Mouse (Mus musculus) neural tube, embryonic 14.5 days (tissue): Measurements from ENCODE around the gene Ubd. TPM values are rescaled to one million over a fixed set of nuclear protein-coding genes. Genes with fewer than 3 reads are reported as not detected.

ENCODE experiments used
- polyA plus RNA-seq: library from polyadenylated mRNA; unstranded; fragments of >200 nt; fragmentation: Nextera tagmentation; extraction: Ambion mirVana; gene quantifications from 2 replicates; pipeline ENCODE4 v1.2.1, GENCODE M21; 2014

Gene Ubd
- polyA plus RNA-seq, 1 experiment from 2014 or later: not detected

Other genes starting within 250 kb of the Ubd start
- gene Ppp1r11, start 242.2 kb upstream of the Ubd start, polyA plus RNA-seq: 174 and 195 TPM in 2 replicates
- gene Znrd1, start 235.3 kb upstream of the Ubd start, polyA plus RNA-seq: 61.8 and 64.9 TPM in 2 replicates
- 4.6 and 4.8 TPM in 2 replicates for gene Znrd1as, start 235.3 kb upstream of the Ubd start, polyA plus RNA-seq
- 0.32 and 0.53 TPM in 2 replicates for gene 2410137M14Rik, start 212.7 kb upstream of the Ubd start, polyA plus RNA-seq
- gene H2-M5, start 204.4 kb upstream of the Ubd start, polyA plus RNA-seq: 1.3 and 2.1 TPM in 2 replicates
- gene Zfp57, start 192.7 kb upstream of the Ubd start, polyA plus RNA-seq: 289 and 326 TPM in 2 replicates
- gene Mog, start 170.5 kb upstream of the Ubd start, polyA plus RNA-seq: 2.4 and 2.6 TPM in 2 replicates
- 78.9 and 103 TPM in 2 replicates for gene Gabbr1, start 147.9 kb upstream of the Ubd start, polyA plus RNA-seq
- 0.12 TPM in 1 of 2 replicates, not detected in the other for gene Olfr90, start 105.4 kb upstream of the Ubd start, polyA plus RNA-seq
- gene Olfr91, start 95.6 kb upstream of the Ubd start, polyA plus RNA-seq: 0.13 TPM in 1 of 2 replicates, not detected in the other
- not detected in 2 replicates for gene Olfr92, start 73.8 kb upstream of the Ubd start, polyA plus RNA-seq
- not detected in 2 replicates for gene Olfr93, start 32.4 kb upstream of the Ubd start, polyA plus RNA-seq
- 0.19 TPM in 1 of 2 replicates, not detected in the other for gene Olfr94, start 7.1 kb downstream of the Ubd start, polyA plus RNA-seq
- gene Olfr95, start 19.2 kb downstream of the Ubd start, polyA plus RNA-seq: 0.05 TPM in 1 of 2 replicates, not detected in the other
- gene Olfr96, start 26.3 kb downstream of the Ubd start, polyA plus RNA-seq: not detected in 2 replicates
- gene Olfr97, start 43.4 kb downstream of the Ubd start, polyA plus RNA-seq: not detected in 2 replicates
- gene Olfr98, start 69.9 kb downstream of the Ubd start, polyA plus RNA-seq: not detected in 2 replicates
- 0.42 and 0.91 TPM in 2 replicates for gene H2-M3, start 76.3 kb downstream of the Ubd start, polyA plus RNA-seq
- not detected in 2 replicates for gene Olfr99, start 89.6 kb downstream of the Ubd start, polyA plus RNA-seq
- not detected in 2 replicates for gene Olfr101, start 110.4 kb downstream of the Ubd start, polyA plus RNA-seq
- not detected in 2 replicates for gene Olfr102, start 123.2 kb downstream of the Ubd start, polyA plus RNA-seq
- gene Olfr103, start 145.8 kb downstream of the Ubd start, polyA plus RNA-seq: not detected in 2 replicates
- gene Olfr104-ps, start 165.7 kb downstream of the Ubd start, polyA plus RNA-seq: not detected in 2 replicates
- gene Olfr105-ps, start 185.1 kb downstream of the Ubd start, polyA plus RNA-seq: not detected in 2 replicates
- not detected in 2 replicates for gene Olfr106-ps, start 196.5 kb downstream of the Ubd start, polyA plus RNA-seq
- not detected in 2 replicates for gene Olfr107, start 205.3 kb downstream of the Ubd start, polyA plus RNA-seq